12 mouse cellular contexts compared by ENCODE assay signal in genomic region chr8:98752367-98752766, GRCm38 (mm10).
DNase-seq lines count a peak whose midpoint lies in the region; ATAC-seq lines count a peak whose summit lies in the region.
"Had no signal": no experiment of that assay in that cellular context is flagged by ENCODE, and none has a peak within 500 bp of the region (broad histone marks: within the 10 kb centered on the region; RNA-seq: fewer than 3 reads in every experiment).

No protein-coding gene starts in this region.

- ATAC-seq in hindbrain, embryonic 13.5 days (ENCODE audit: low FRiP score), result peak; percentile 43; the same call in 1 of the 2 replicates
- no peak for ATAC-seq in intestine, embryonic 16.5 days
- ATAC-seq: forebrain, embryonic 16.5 days had no signal

- no peak overlapping the region for H3K27ac ChIP-seq in hindbrain, embryonic 13.5 days
- H3K27ac ChIP-seq in intestine, embryonic 16.5 days (ENCODE audit: low read length), result no peak overlapping the region
- H3K27ac ChIP-seq: heart, embryonic 15.5 days; liver, embryonic 14.5 days had no signal

- WGBS in hindbrain, embryonic 13.5 days, result 11% methylated on average over 6 of the region's 6 CpGs
- WGBS in intestine, embryonic 16.5 days, result 38% methylated on average over 6 of the region's 6 CpGs

- H3K9ac ChIP-seq in hindbrain, embryonic 13.5 days, result no peak overlapping the region
- no peak overlapping the region for H3K9ac ChIP-seq in intestine, embryonic 16.5 days (ENCODE audit: low read depth, low read length)
- H3K9ac ChIP-seq: heart, embryonic 15.5 days; liver, embryonic 14.5 days had no signal

- H3K4me3 ChIP-seq in hindbrain, embryonic 13.5 days, result no peak overlapping the region
- H3K4me3 ChIP-seq in intestine, embryonic 16.5 days (ENCODE audit: low read length), result no peak overlapping the region
- H3K4me3 ChIP-seq: heart, embryonic 15.5 days had no signal

- H3K9me3 ChIP-seq in hindbrain, embryonic 13.5 days, result no peaks in the 10 kb centered on the region
- no peaks in the 10 kb centered on the region for H3K9me3 ChIP-seq in intestine, embryonic 16.5 days (ENCODE audit: control insufficient read depth, low read length)
- H3K9me3 ChIP-seq: heart, embryonic 15.5 days had no signal

- peaks cover 6% of the 10 kb centered on the region for H3K4me1 ChIP-seq in hindbrain, embryonic 13.5 days (replicated peaks)
- H3K4me1 ChIP-seq in intestine, embryonic 16.5 days (ENCODE audit: control insufficient read depth, insufficient read depth, low read length), result no peaks in the 10 kb centered on the region
- H3K4me1 ChIP-seq: heart, embryonic 15.5 days had no signal

- peak overlapping the region; percentile 36 for H3K4me2 ChIP-seq in hindbrain, embryonic 13.5 days
- no peak overlapping the region for H3K4me2 ChIP-seq in intestine, embryonic 16.5 days (ENCODE audit: low read depth, low read length)
- H3K4me2 ChIP-seq: heart, embryonic 15.5 days had no signal

- H3K27me3 ChIP-seq in hindbrain, embryonic 13.5 days, result no peaks in the 10 kb centered on the region
- no peaks in the 10 kb centered on the region for H3K27me3 ChIP-seq in intestine, embryonic 16.5 days (replicated peaks; ENCODE audit: control insufficient read depth, insufficient read depth, low read length)
- H3K27me3 ChIP-seq: heart, embryonic 15.5 days had no signal

- no peaks in the 10 kb centered on the region for H3K36me3 ChIP-seq in hindbrain, embryonic 13.5 days
- H3K36me3 ChIP-seq in intestine, embryonic 16.5 days (ENCODE audit: control insufficient read depth, insufficient read depth, low read length), result no peaks in the 10 kb centered on the region
- H3K36me3 ChIP-seq: heart, embryonic 15.5 days had no signal

- peak; percentile 57 for DNase-seq in Muller cell, postnatal 12 days (ENCODE audit: inconsistent ontology term)
- DNase-seq in cerebellum, adult 9-10 months, result peak; percentile 21
- peak; percentile 49 for DNase-seq in mesoderm, embryonic 11.5 days (ENCODE audit: low read depth, low spot score)
- DNase-seq in adrenal gland, postnatal 10 days, result no peak
- DNase-seq in layer of hippocampus, postnatal 36 days, result no peak
- DNase-seq in gastrocnemius, adult 18-20 months (ENCODE audit: low spot score), result no peak
- DNase-seq: right cerebral cortex, postnatal 4 days had no signal

Comparison
In these comparisons a context has a peak if more than half of its experiments do, and no peak if none do; other contexts are left out.
1. DNase-seq: peak in Muller cell, postnatal 12 days (single experiment), cerebellum, adult 9-10 months (single experiment) and mesoderm, embryonic 11.5 days (single experiment); none in adrenal gland, postnatal 10 days (single experiment), layer of hippocampus, postnatal 36 days (0 of 2) and gastrocnemius, adult 18-20 months (single experiment).